Mouse (Mus musculus) lung, adult 2 months (tissue): ENCODE measurements at regions not wholly inside any gene's neighbourhood (a gene's known extent, or its start where the extent isn't known, plus 50 kb on each side); places are given as distances from the start of the nearest gene placed in this dataset.

ENCODE experiments used
- CTCF ChIP-seq: fragments of 200-500 bp; IDR thresholded peaks from 2 replicates; pipeline ENCODE4 v1.5.1; 2011; ENCODE audit warnings: mild to moderate bottlenecking, low read length, control low read depth; ENCODE audit not compliant: insufficient read depth
- POLR2A ChIP-seq: fragments of 200-500 bp; IDR thresholded peaks from 2 replicates; pipeline ENCODE4 v1.6.1; 2011; ENCODE audit warnings: low read depth, mild to moderate bottlenecking, control low read depth, low read length, borderline replicate concordance; ENCODE audit errors: extremely low read depth

GRCm38 (mm10) chr4:127509936-127510335 lies 152.0 kb upstream of the Gjb5 start:
- TF ChIP-seq POLR2A (no peak), CTCF (no peak)
